Mouse (Mus musculus) forebrain, postnatal 0 days (tissue): ENCODE measurements at regions not wholly inside any gene's neighbourhood (a gene's known extent, or its start where the extent isn't known, plus 50 kb on each side); places are given as distances from the start of the nearest gene placed in this dataset.

Source experiments
- ATAC-seq: fragments of 200-750 bp; cut with Nextera tagmentation; 2 replicates; pipeline ENCODE4 v1.8.0; 2017; ENCODE audit warnings: mild to moderate bottlenecking, moderate library complexity
- DNase-seq: peaks from one replicate; pipeline ENCODE4 v3.0.0-alpha.2; 2015
- H3K27ac ChIP-seq: fragments of 300-500 bp; sonication (generic); 2 replicates; pipeline ENCODE4 v1.5.1; 2014; ENCODE audit warnings: low read depth, mild to moderate bottlenecking, antibody characterized with exemption, low read length, moderate library complexity, mixed read lengths
- H3K27me3 ChIP-seq: fragments of 300-500 bp; sonication (generic); 2 replicates; pipeline ENCODE4 v1.6.1; 2014; ENCODE audit warnings: mild to moderate bottlenecking, low read length, mixed read lengths; ENCODE audit not compliant: insufficient read depth
- H3K36me3 ChIP-seq: fragments of 300-500 bp; sonication (generic); 2 replicates; pipeline ENCODE4 v1.6.1; 2014; ENCODE audit warnings: mild to moderate bottlenecking, moderate library complexity; ENCODE audit not compliant: insufficient read depth
- H3K4me1 ChIP-seq: fragments of 300-500 bp; sonication (generic); 2 replicates; pipeline ENCODE4 v1.6.1; 2014; ENCODE audit warnings: antibody characterized with exemption; ENCODE audit not compliant: insufficient read depth
- H3K4me2 ChIP-seq: fragments of 300-500 bp; sonication (generic); 2 replicates; pipeline ENCODE4 v1.6.1; 2014; ENCODE audit warnings: low read depth, mild to moderate bottlenecking, moderate library complexity
- H3K4me3 ChIP-seq: fragments of 300-500 bp; sonication (generic); 2 replicates; pipeline ENCODE4 v1.5.1; 2014; ENCODE audit warnings: low read depth, low read length, mixed read lengths
- H3K9ac ChIP-seq: fragments of 300-500 bp; sonication (generic); 2 replicates; pipeline ENCODE4 v1.6.1; 2014; ENCODE audit warnings: mild to moderate bottlenecking
- H3K9me3 ChIP-seq: fragments of 300-500 bp; sonication (generic); 2 replicates; pipeline ENCODE4 v1.6.1; 2016; ENCODE audit warnings: low read length
- CTCF ChIP-seq: sonication (generic); IDR thresholded peaks from 2 replicates; pipeline ENCODE4 v1.5.1; 2016; ENCODE audit warnings: antibody characterized with exemption, control low read depth, low read depth
- WGBS: fragments of 180-500 bp; shearing (Covaris S2); extraction: QIAGEN DNeasy Blood & Tissue Kit; methylation state at CpG from one replicate; pipeline ENCODE4 v1.1.7; 2014; 5-methylcytosine and 5-hydroxymethylcytosine counted together

- WGBS, result 61% methylated on average over 3 of the region's 3 CpGs
- no peaks in the 10 kb centered on the region for H3K27me3 ChIP-seq
- DNase-seq, result peak; percentile 52
- H3K4me1 ChIP-seq, result 0 out of 2 replicates have a peak, but pooled peaks cover 3% of the 10 kb centered on the region
- no peaks in the 10 kb centered on the region for H3K36me3 ChIP-seq
- no peak overlapping the region for H3K4me2 ChIP-seq
- ATAC-seq, result peak; percentile 47; the same call in 1 of the 2 replicates
- H3K9ac ChIP-seq, result no peak overlapping the region
- no peak for TF ChIP-seq CTCF
- H3K27ac ChIP-seq, result no peak overlapping the region
- H3K4me3 ChIP-seq, result no peak overlapping the region
- H3K9me3 ChIP-seq, result no peaks in the 10 kb centered on the region
Measured at GRCm38 (mm10) chr13:44421426-44421825, 307.8 kb upstream of the Jarid2 start.

GRCm38 (mm10) chr13:44421922-44422321 lies 307.4 kb upstream of the Jarid2 start:
- Histone ChIP-seq H3K36me3 (no peaks in the 10 kb centered on the region), H3K4me1 (0 out of 2 replicates have a peak, but pooled peaks cover 3% of the 10 kb centered on the region), H3K27ac (no peak overlapping the region), H3K27me3 (no peaks in the 10 kb centered on the region), H3K4me2 (no peak overlapping the region), H3K9ac (no peak overlapping the region), H3K9me3 (no peaks in the 10 kb centered on the region), H3K4me3 (no peak overlapping the region)
- no peak for TF ChIP-seq CTCF
- ATAC-seq (no peak), DNase-seq (no peak)
- 80% methylated on average over 5 of the region's 5 CpGs for WGBS

- H3K4me1 ChIP-seq, result no peaks in the 10 kb centered on the region
- H3K4me3 ChIP-seq, result no peak overlapping the region
- TF ChIP-seq CTCF, result no peak
- H3K27me3 ChIP-seq, result no peaks in the 10 kb centered on the region
- H3K36me3 ChIP-seq, result no peaks in the 10 kb centered on the region
- H3K9ac ChIP-seq, result no peak overlapping the region
- 87% methylated on average over 8 of the region's 8 CpGs for WGBS
- no peak overlapping the region for H3K27ac ChIP-seq
- DNase-seq (no peak), ATAC-seq (no peak)
- H3K9me3 ChIP-seq, result no peaks in the 10 kb centered on the region
- H3K4me2 ChIP-seq, result no peak overlapping the region
Measured at GRCm38 (mm10) chr13:44430492-44430891, 298.8 kb upstream of the Jarid2 start.

GRCm38 (mm10) chr13:44437709-44438108 lies 291.6 kb upstream of the Jarid2 start:
- TF ChIP-seq CTCF, result no peak
- Histone ChIP-seq H3K9ac (no peak overlapping the region), H3K36me3 (no peaks in the 10 kb centered on the region), H3K4me3 (no peak overlapping the region), H3K4me2 (no peak overlapping the region), H3K27ac (no peak overlapping the region), H3K27me3 (no peaks in the 10 kb centered on the region), H3K9me3 (no peaks in the 10 kb centered on the region), H3K4me1 (no peaks in the 10 kb centered on the region)
- ATAC-seq (no peak), DNase-seq (no peak)
- WGBS, result 93% methylated on average over 1 of the region's 1 CpGs

GRCm38 (mm10) chr13:44441061-44441460 lies 288.2 kb upstream of the Jarid2 start:
- Histone ChIP-seq H3K4me2 (no peak overlapping the region), H3K9me3 (no peaks in the 10 kb centered on the region), H3K36me3 (no peaks in the 10 kb centered on the region), H3K4me3 (no peak overlapping the region), H3K4me1 (no peaks in the 10 kb centered on the region), H3K27me3 (no peaks in the 10 kb centered on the region), H3K27ac (no peak overlapping the region), H3K9ac (no peak overlapping the region)
- ATAC-seq (no peak), DNase-seq (no peak)
- no peak for TF ChIP-seq CTCF
- WGBS, result 93% methylated on average over 3 of the region's 3 CpGs

GRCm38 (mm10) chr13:44449216-44449830 lies 280.0 kb upstream of the Jarid2 start:
- no peak overlapping the region for H3K9ac ChIP-seq
- DNase-seq (no peak), ATAC-seq (no peak)
- no peak overlapping the region for H3K27ac ChIP-seq
- no peaks in the 10 kb centered on the region for H3K9me3 ChIP-seq
- TF ChIP-seq CTCF, result no peak
- no peaks in the 10 kb centered on the region for H3K4me1 ChIP-seq
- WGBS, result 90% methylated on average over 1 of the region's 1 CpGs
- H3K4me3 ChIP-seq, result no peak overlapping the region
- H3K36me3 ChIP-seq, result no peaks in the 10 kb centered on the region
- no peaks in the 10 kb centered on the region for H3K27me3 ChIP-seq
- no peak overlapping the region for H3K4me2 ChIP-seq

GRCm38 (mm10) chr13:44451224-44451623 lies 278.1 kb upstream of the Jarid2 start:
- H3K36me3 ChIP-seq, result no peaks in the 10 kb centered on the region
- H3K4me1 ChIP-seq, result no peaks in the 10 kb centered on the region
- WGBS, result 89% methylated on average over 5 of the region's 5 CpGs

More at GRCm38 (mm10) chr13:44451224-44451623, 278.1 kb upstream of the Jarid2 start:
- no peak for DNase-seq
- no peak for ATAC-seq
- H3K9me3 ChIP-seq, result no peaks in the 10 kb centered on the region
- H3K9ac ChIP-seq, result no peak overlapping the region
- no peak for TF ChIP-seq CTCF
- H3K4me2 ChIP-seq, result no peak overlapping the region
- H3K27me3 ChIP-seq, result no peaks in the 10 kb centered on the region
- H3K4me3 ChIP-seq, result no peak overlapping the region
- no peak overlapping the region for H3K27ac ChIP-seq
